Mouse (Mus musculus): Measurements from ENCODE around the gene Gm5414. TPM values are rescaled to one million over a fixed set of nuclear protein-coding genes. Genes with fewer than 3 reads are reported as not detected.

Gm5414 gene
- not detected for total RNA-seq (2021)
- long read RNA-seq, experiment 1: 0 reads
- long read RNA-seq, experiment 2: 0 reads

DNA sequence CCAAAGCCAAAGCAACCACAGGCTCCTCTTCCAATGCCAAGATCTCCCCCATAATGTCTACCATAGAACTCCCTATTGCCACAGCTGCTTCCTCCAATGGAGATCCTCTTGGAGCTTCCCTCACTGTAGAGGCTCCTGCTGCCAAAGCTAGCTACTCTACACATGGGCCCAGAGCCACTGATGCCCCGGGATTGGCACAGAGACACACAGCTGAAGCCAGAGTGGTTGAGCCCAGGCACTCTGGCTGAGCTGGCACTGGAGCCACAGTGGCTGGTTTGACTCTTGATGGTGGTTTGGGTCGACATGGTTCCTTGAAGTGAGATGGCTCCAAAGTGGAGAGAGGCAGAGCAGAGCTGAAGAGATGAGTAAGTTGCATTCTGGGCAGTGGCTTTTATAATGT, at the start of gene Gm5414:
Gene Gm5414, minus strand, starts transcription at position 305 of the 400 bp plus-strand sequence.
- no peak for DNase-seq (ENCODE audit: low spot score in 2 of 2)

DNA sequence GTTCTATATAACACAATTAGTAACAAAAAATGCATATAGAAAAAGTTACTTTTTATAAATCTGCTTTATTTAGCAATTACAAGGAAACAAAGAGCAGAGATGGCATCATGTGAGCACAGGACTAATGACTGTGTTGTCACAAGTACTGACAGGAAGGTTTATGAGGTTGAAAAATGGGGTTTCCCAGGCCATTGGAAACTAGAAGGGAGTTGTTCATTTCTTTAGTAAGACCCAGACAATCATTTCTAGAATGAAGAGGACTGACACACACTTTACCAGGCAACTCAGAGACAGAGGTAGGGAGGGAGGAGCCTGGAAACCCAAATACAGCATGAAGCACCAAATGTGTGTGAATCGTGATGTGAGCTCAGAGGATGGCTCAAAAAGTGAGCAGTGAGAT, 48.0 kb upstream of the Gm5414 start:
- DNase-seq (ENCODE audit: low spot score in 2 of 2): no peak

DNA sequence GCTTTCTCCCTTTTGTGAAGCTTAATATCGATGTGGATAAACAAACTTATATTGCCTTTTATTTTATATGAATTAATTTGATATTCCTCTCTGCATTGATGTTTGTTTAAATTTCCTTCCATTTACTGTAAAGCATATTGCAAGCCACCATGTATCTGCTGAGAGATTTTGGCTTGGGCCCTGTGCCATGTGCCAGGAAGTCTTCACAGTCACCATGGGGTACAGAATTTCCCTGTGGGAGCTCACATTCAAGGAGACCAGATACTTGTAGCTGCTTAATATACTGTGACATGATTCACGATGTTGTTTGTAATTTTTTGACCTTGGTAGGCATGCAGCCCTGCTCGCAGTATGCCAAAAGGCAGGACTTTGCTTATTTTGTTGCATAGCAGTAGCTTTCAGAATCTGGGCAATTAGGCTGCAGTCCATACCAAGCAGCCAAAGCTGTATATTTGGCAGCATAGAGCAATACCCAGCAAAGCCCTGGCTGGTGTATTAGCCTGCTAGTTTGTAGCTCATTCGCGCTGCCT, 24.8 kb upstream of the Gm5414 start:
- DNase-seq (ENCODE audit: low spot score in 2 of 2): no peak

DNA sequence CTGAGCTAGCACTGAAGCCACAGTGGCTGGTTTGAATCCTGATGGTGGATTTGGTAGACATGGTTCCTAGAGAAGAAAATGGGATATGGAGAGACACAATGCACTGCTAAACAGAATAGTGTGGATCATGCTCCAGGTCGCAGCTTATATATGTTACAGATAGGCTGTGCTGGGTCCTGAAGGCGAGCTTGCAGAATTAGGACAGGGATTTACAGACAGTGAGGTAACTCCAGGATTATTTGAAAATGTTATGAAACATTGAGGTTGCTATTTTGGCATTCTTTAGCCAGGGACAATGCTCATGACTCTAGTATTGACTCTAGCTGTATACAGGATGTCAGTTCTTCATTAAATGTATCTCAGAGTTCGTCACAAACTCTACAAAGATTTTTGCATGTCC, 19.3 kb upstream of the Gm5414 start, which contains the start of gene Gm5478:
Gene Gm5478, minus strand, starts transcription at position 101 of the 400 bp plus-strand sequence.
- no peak for DNase-seq (ENCODE audit: low spot score in 2 of 2)

DNA sequence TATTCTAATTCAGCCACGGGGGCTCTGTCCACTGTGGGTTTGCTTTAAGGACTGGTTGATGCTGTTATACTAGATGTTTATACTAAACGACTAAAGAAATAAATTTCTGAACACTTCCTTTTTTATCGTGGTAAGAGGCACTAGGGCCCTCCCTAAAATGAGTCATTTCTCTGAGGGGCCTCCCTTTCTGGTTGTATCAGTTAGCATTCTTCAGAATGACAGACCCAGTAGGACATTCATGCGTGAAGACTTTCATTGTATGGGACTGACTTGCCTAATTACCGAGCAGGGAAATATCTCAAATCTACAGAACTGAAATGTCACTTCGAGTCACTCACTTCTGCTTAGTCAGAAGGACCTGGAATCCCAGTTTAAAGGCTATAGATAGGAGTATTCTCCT, 28.9 kb downstream of the Gm5414 start:
- no peak for DNase-seq (ENCODE audit: low spot score in 2 of 2)

DNA sequence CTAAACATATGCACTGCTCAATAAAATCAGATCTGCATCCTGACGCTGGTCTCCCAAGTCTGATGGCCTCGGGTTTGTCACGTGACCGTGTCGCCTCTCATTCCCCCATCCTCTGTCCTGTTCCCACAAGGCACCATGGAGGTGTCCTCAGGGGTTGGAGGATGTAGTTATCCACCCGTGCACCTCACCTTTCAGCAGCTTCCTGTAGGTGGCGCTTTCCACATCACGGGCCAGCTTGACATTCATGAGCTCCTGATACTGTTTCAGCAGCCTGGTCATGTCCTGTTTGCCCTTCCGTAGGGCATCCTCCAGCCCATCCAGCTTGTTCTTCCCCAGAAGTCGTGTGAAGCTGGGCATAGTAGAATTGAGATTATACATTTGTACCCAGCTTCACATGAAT, 39.8 kb downstream of the Gm5414 start:
- no peak for DNase-seq (ENCODE audit: low spot score in 2 of 2)

DNA sequence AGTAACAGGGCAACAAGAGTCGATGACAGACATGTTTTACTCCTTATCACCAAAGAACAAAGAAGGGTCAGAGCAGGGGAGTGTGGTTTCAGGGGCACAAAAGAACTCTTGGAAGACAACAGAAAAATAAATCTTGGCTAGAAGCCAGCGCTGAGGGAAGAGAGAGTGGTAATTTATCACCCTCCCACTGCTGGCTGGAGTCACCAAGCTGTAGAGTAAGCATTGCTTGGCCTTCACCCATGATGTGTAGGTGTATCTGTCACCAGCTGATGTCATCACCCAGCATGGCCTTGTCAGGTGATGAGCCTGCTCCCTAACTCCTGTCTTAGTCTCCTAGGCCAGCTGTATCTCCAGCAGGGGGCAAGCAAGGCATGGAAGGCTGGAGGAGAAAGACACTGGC, 43.5 kb downstream of the Gm5414 start:
- no peak for DNase-seq (ENCODE audit: low spot score in 2 of 2)

DNA sequence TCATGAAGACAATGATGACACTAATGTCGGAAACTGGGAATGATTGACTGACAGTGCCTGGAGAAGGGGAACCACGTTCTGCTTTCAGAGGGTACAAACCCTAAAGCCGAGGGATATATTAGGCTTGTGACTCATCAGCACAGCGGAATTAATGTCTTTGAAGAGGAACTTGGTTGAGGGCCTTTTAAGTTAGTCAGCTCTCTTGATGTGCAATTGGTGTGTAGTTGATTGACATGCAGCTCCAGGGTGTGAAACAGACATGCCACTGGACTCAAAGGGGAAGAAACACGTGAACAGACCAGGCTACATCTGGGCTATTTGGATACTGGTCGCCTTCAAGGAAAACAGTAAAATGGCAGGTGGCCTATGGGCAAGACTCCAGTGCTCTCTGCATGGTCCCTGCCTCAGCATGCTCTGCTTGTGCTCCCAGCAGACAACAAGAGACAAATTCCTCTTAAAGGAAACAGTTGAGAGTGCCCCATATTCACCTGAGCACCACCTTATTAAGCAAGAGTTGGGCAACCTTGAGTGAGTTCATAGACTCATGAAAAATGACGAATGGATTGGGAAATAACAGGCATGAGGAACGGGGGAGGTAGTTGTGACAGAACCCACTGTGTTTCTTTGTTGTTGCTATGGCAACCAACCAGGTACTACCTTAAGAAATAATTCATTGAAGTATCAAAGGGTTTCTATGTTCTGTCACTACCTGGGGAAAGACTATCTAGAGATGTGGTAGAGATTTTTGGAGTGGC, 44.6 kb downstream of the Gm5414 start:
- no peak for DNase-seq (ENCODE audit: low spot score in 2 of 2)

DNA sequence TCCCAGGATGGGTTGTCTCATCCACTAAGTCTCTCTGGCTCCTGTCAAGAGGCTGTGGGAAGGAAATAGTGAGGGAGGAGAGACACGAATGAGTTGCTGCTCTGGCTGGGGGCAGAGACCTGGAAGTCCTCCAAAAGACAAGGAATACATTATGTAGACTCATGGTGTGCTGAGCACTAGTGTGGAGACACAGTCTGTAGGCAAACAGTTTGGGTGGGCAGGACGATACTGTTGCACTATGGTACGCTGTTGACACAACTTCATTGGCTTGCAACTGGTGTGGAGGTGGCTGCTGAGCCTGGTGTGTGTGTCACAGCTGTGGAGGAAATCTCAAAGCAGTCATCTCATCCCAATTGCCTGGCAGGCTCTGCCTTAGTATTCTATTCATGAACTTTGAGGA, 46.3 kb downstream of the Gm5414 start:
- peak in 1 of 2 experiments; percentile 41 for DNase-seq (ENCODE audit: low spot score in 2 of 2)

DNA sequence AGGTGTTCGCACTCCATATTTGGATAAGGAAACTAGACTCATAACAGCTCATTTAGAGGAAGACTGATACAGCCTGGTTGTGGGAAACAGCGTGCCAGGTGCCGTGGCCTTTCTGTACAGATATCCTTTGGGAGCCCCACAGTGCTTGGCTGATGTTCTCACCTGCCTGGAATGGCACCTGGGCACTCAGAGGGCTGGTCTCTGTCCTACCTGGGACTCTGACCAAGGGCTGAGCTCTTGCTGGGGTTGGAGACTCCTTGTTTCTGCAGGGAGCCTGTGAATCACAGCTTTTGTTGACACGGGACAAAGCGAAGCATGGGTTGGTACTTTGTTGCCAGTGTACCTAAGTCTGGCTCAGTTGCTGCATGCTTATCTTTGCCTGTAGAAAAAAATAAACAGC, 52.5 kb downstream of the Gm5414 start:
- DNase-seq (ENCODE audit: low spot score in 2 of 2): no peak

Small RNA genes lying within 50 kb of the gene (microRNA-seq; reads per million reads assigned to microRNA genes)
- gene Gm44383 (0 reads per million in 2 experiments), gene Gm44479 (0 reads per million in 2 experiments)

Other genes with a start within 250 kb of the Gm5414 start
- gene Krt7, start 217.1 kb downstream of the Gm5414 start, total RNA-seq (2021): not detected
- gene Krt87, start 189.4 kb downstream of the Gm5414 start, total RNA-seq (2021): under 1 TPM in 1 of 2 experiments, not detected in 1; 0.21 TPM
- gene Krt88, start 180.4 kb downstream of the Gm5414 start, total RNA-seq (2021): not detected
- not detected for gene Krt81, start 164.4 kb downstream of the Gm5414 start, total RNA-seq (2021)
- not detected for gene Krt86, start 154.7 kb downstream of the Gm5414 start, total RNA-seq (2021)
- not detected for gene Krt83, start 136.7 kb downstream of the Gm5414 start, total RNA-seq (2021)
- gene Gm49425, start 110.9 kb downstream of the Gm5414 start, total RNA-seq (2021): not detected
- not detected for gene Krt84, start 95.4 kb downstream of the Gm5414 start, total RNA-seq (2021)
- not detected for gene Krt82, start 77.5 kb downstream of the Gm5414 start, total RNA-seq (2021)
- gene Krt90, start 65.2 kb downstream of the Gm5414 start, total RNA-seq (2021): not detected
- gene Krt75, start 54.3 kb downstream of the Gm5414 start, total RNA-seq (2021): not detected
- not detected for gene Gm5478, start 19.2 kb upstream of the Gm5414 start, total RNA-seq (2021)
- not detected for gene Krt6b, start 52.1 kb upstream of the Gm5414 start, total RNA-seq (2021)
- not detected for gene Krt6a, start 66.1 kb upstream of the Gm5414 start, total RNA-seq (2021)
- not detected for gene Krt5, start 84.7 kb upstream of the Gm5414 start, total RNA-seq (2021)
- not detected for gene Krt71, start 114.9 kb upstream of the Gm5414 start, total RNA-seq (2021)
- not detected for gene Krt72, start 158.3 kb upstream of the Gm5414 start, total RNA-seq (2021)
- 1 to 10 TPM; 1.7 TPM for gene Krt73, start 174.2 kb upstream of the Gm5414 start, total RNA-seq (2021)
- gene Krt2, start 190.0 kb upstream of the Gm5414 start, total RNA-seq (2021): under 1 TPM; 0.28 to 0.67 TPM
- 1 to 10 TPM; 1.7 to 2.6 TPM for gene Krt1, start 222.6 kb upstream of the Gm5414 start, total RNA-seq (2021)
- gene Krt77, start 241.5 kb upstream of the Gm5414 start, total RNA-seq (2021): 10 to 100 TPM; 13.4 to 16.9 TPM

Measured in left cerebral cortex, adult 18-20 months (tissue).